Mouse (Mus musculus): ENCODE results near the gene Bcat1.

DNA sequence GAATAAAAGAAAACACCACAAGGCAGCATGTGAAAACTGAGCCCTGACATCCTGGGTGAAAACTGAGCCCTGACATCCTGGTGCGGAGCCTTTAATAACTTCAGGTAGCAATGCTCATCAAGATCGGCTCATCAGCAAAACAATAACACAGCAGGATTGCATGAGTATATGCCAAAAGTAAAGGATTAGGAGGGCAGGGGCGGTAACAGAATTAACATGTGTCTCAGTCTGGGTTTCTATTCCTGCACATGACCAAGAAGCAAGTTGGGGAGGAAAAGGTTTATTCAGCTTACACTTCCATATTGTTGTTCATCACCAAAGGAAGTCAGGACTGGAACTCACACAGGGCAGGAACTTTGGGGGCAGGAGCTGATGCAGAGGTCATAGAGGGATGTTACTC, 93.9 kb downstream of the Bcat1 start:
- no peak for TF ChIP-seq CTCF (IDR thresholded peaks at IDR 0.05; ENCODE audit: low read depth)
- no peak for TF ChIP-seq EP300 (IDR thresholded peaks at IDR 0.05; ENCODE audit: low read depth)
